Mouse (Mus musculus) E14TG2a.4 (cell line): ENCODE results near the gene Wdtc1.

ENCODE experiments used
- CTCF ChIP-seq: conservative IDR thresholded peaks from 2 replicates; pipeline ENCODE4 v1.5.1; 2014; ENCODE audit warnings: low read length
- NANOG ChIP-seq: IDR thresholded peaks from 2 replicates; pipeline ENCODE4 v1.6.1; 2014; ENCODE audit warnings: borderline replicate concordance, low read length, mixed read lengths
- POU5F1 ChIP-seq: IDR thresholded peaks from 2 replicates; pipeline ENCODE4 v1.6.1; 2014; ENCODE audit warnings: low read length, borderline replicate concordance

DNA sequence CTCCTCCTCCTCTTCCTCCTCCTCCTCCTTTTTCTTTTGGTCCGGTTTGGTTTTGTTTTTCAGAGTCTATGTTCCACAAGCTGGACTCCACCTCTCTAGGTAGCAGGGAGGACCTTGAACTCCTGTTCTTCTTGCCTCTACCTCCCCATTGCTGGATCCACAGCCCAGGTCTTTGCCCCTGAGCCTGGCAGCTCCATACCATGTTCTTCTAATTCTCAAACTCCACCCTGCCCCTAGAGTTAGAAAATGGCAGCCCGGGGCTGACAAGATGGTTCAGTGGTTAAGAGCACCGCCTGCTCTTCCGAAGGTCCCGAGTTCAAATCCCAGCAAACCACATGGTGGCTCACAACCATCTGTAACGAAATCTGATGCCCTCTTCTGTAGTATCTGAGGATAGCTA, 1.4 kb upstream of the Wdtc1 start:
- TF ChIP-seq CTCF (no peak), NANOG (no peak), POU5F1 (no peak)
